Mouse (Mus musculus) limb, embryonic 15.5 days (tissue): Measurements from ENCODE around the gene Snapc2. TPM values are rescaled to one million over a fixed set of nuclear protein-coding genes. Genes with fewer than 3 reads are reported as not detected.
A peak's percentile ranks its signal among the peaks of the same experiment; 100 is the strongest.

Source experiments
- ATAC-seq: fragments of 200-750 bp; cut with Nextera tagmentation; 2 replicates; pipeline ENCODE4 v1.8.0; 2017; ENCODE audit warnings: low read depth, moderate TSS enrichment; ENCODE audit not compliant: insufficient number of reproducible peaks, low FRiP score, low TSS enrichment
- H3K27ac ChIP-seq: fragments of 300-500 bp; sonication (generic); 2 replicates; pipeline ENCODE4 v1.5.1; 2015; ENCODE audit warnings: moderate library complexity, mild to moderate bottlenecking, inconsistent platforms
- H3K27me3 ChIP-seq: fragments of 300-500 bp; sonication (generic); 2 replicates; pipeline ENCODE4 v1.6.1; 2015; ENCODE audit warnings: inconsistent platforms
- H3K36me3 ChIP-seq: fragments of 300-500 bp; sonication (generic); 2 replicates; pipeline ENCODE4 v1.6.1; 2015; ENCODE audit warnings: inconsistent platforms
- H3K4me1 ChIP-seq: fragments of 300-500 bp; sonication (generic); 2 replicates; pipeline ENCODE4 v1.6.1; 2015; ENCODE audit warnings: inconsistent platforms
- H3K4me2 ChIP-seq: fragments of 300-500 bp; sonication (generic); 2 replicates; pipeline ENCODE4 v1.6.1; 2015; ENCODE audit warnings: mild to moderate bottlenecking, inconsistent platforms
- H3K4me3 ChIP-seq: fragments of 300-500 bp; sonication (generic); 2 replicates; pipeline ENCODE4 v1.5.1; 2015; ENCODE audit warnings: mild to moderate bottlenecking, inconsistent platforms
- H3K9ac ChIP-seq: fragments of 300-500 bp; sonication (generic); 2 replicates; pipeline ENCODE4 v1.6.1; 2015; ENCODE audit warnings: inconsistent platforms
- H3K9me3 ChIP-seq: fragments of 300-500 bp; sonication (generic); 2 replicates; pipeline ENCODE4 v1.6.1; 2016; ENCODE audit warnings: inconsistent platforms
- WGBS: fragments of 180-500 bp; shearing (Covaris S2); methylation state at CpG from one replicate; pipeline ENCODE4 v1.1.7; 2015; 5-methylcytosine and 5-hydroxymethylcytosine counted together
- polyA plus RNA-seq: library from polyadenylated mRNA; unstranded; fragments of >200 nt; fragmentation: Nextera tagmentation; extraction: Ambion mirVana; gene quantifications from 2 replicates; pipeline ENCODE4 v1.2.1, GENCODE M21; 2015

Snapc2 gene
- 50.6 and 55.9 TPM in 2 replicates for polyA plus RNA-seq

DNA sequence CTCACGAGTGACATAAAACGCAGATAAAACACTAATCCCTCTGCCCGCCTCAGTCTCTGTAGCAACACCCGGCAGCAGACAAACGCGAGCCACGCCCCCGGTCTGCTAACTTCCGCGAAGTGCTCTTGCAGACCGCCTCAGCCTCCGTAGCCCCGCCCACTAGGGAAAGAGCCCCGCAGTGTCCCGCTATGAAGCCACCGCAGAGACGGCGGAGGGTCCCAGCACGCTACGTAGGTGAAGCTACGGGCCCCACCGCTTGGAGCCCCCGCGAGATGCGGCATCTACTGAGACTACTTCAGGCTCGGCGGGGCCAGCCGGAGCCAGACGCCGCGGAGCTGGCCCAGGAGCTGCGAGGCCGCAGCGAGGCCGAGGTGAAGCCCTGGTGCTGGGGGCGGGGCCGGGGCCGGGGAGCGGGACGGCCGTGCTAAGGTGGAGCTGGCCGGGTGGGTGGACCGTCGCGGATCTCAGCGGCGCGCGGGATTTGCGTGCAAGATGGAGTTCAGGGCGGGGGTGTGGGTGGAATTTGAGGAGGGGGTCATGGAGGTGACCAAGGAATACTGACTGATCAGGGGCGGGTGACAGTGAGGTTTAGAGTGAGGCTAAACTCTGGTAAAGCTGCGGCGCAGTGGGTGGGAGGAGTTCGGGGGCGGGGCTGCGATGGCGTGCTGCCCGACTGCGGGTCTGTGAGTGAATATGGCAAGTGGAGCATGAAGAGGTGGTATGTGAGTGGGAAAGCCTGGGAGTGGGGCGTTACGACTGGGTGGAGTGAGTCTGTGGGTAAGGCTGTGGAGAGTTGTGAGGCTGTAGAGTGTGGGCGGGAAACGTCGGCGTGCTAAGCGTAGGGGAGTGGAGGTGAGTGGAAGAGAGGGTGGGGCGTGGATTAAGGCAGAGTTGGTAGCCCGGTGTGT is at the start of gene Snapc2:
Snapc2 (plus strand) TSS at position 147 of the 908 bp plus-strand sequence.
- H3K27me3 ChIP-seq, result no peaks in the 10 kb centered on the region
- peak within 1 kb of the TSS; percentile 96 for H3K4me3 ChIP-seq
- H3K4me2 ChIP-seq, result peak within 1 kb of the TSS; percentile 83
- H3K4me1 ChIP-seq, result peaks cover 49% of the 10 kb centered on the region
- peak within 1 kb of the TSS; percentile 96 for H3K27ac ChIP-seq
- no peaks in the 10 kb centered on the region for H3K9me3 ChIP-seq
- peaks cover 30% of the 10 kb centered on the region for H3K36me3 ChIP-seq
- peak within 1 kb of the TSS; percentile 91 for H3K9ac ChIP-seq
- ATAC-seq, result peak; percentile 88
- WGBS, result under 1% methylated on average over 69 of the region's 69 CpGs

DNA sequence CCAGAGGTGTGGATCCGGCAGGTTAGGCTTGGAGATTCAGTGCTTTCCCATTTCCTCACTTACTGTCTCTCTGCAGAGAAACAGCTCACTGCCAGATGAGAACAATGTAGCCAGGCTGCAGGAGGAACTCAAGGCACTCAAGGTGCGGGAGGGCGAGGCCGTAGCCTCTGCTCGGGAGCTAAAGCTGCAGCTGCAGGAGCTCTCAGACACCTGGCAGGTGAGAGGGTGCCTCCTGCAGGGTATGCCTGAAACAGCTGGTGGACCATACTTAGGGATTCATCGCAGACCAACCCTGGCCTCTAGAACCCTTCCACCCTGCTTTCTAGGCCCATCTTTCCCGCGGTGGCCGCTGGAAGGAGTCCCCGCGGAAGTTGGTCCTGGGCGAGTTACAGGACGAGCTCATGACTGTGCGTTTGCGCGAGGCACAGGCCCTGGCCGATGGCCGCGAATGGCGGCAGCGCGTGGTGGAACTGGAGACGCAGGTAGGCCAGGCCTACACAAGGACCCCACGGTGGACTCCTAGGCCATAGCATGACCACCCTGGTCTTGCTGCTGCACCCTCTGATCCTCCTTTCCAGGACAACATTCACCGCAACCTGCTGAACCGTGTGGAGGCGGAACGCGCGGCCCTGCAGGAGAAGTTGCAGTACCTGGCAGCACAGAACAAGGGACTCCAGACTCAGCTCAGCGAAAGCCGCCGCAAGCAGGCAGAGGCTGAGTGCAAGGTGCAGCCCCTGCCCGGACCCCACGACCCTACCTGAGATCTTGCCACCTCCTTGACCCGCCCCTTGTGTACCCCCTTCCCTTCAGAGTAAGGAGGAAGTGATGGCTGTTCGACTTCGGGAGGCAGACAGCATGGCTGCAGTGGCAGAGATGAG is 47.4 kb upstream of the Snapc2 start:
- Histone ChIP-seq H3K4me2 (no peak overlapping the region), H3K9ac (no peak overlapping the region), H3K4me3 (peak overlapping the region; percentile 7; the same call in 1 of the 2 replicates), H3K9me3 (no peaks in the 10 kb centered on the region), H3K27me3 (peaks cover 36% of the 10 kb centered on the region), H3K36me3 (peaks cover 46% of the 10 kb centered on the region), H3K27ac (no peak overlapping the region), H3K4me1 (peaks cover 16% of the 10 kb centered on the region)
- WGBS, result 30% methylated on average over 38 of the region's 38 CpGs
- no peak for ATAC-seq

DNA sequence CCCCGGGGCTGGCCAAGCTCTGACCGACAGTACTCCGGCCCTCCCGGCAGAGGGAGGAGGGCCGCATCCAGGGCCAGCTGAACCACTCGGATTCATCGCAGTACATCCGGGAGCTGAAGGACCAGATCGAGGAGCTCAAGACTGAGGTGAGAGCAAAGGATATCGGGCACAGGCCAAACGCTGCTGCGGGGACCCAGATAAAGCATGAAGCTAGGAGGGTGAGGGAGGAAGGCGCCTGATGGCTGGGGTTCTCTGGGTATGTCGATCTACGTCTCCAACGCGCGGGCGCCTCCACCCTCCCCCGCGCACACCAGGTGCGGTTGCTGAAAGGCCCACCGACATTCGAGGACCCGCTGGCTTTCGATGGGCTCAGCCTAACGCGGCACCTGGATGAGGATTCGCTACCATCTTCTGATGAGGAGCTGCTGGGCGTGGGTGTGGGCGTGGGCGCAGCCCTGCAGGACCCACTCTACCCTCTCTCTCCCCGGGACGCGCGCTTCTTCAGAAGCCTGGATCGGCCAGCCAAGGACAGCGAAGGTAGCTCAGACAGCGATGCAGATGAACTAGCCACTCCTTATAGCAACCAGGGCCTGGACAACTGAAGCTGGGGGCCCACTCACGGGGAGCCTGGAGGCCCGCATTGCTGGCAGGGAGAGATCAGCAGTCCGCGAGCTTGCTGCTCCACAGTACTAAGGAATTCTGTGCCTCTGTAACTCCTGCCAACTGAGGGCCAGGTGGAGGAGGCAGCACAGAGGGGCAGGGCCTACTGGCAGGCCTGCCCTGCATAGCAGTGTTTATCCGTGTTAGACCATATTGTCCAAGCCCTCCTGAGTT is 46.5 kb upstream of the Snapc2 start:
- H3K36me3 ChIP-seq, result peaks cover 46% of the 10 kb centered on the region
- no peak overlapping the region; the same call in 1 of the 2 replicates for H3K27ac ChIP-seq
- H3K4me2 ChIP-seq, result peak overlapping the region; percentile 27
- no peaks in the 10 kb centered on the region for H3K9me3 ChIP-seq
- peaks cover 16% of the 10 kb centered on the region for H3K4me1 ChIP-seq
- 18% methylated on average over 44 of the region's 44 CpGs for WGBS
- H3K9ac ChIP-seq, result no peak overlapping the region
- H3K4me3 ChIP-seq, result peak overlapping the region; percentile 7; the same call in 1 of the 2 replicates
- no peak for ATAC-seq
- H3K27me3 ChIP-seq, result peaks cover 39% of the 10 kb centered on the region

DNA sequence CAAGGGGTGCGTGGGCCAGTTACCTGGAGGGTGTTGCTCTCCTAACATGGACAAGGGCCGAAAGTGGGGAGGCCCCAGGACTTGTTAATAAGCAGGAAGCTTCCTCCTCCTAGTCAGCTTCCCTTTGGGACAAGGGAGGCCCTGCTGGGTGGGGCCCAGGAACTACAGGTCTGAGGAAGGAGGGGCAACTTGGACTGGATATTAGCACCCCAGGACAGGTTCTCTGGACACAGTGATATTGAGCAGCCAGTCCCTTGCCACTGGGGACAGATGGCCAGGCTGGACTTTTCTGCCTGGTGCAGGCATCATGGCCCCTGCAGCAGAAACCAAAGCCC is 45.9 kb upstream of the Snapc2 start:
- H3K36me3 ChIP-seq, result peaks cover 46% of the 10 kb centered on the region
- no peak overlapping the region for H3K4me2 ChIP-seq
- H3K9ac ChIP-seq, result no peak overlapping the region
- H3K9me3 ChIP-seq, result no peaks in the 10 kb centered on the region
- H3K27ac ChIP-seq, result no peak overlapping the region
- no peak for ATAC-seq
- peaks cover 16% of the 10 kb centered on the region for H3K4me1 ChIP-seq
- WGBS, result 62% methylated on average over 2 of the region's 2 CpGs
- H3K27me3 ChIP-seq, result peaks cover 39% of the 10 kb centered on the region
- no peak overlapping the region for H3K4me3 ChIP-seq

GRCm38 (mm10) chr8:4211097-4211496 is 41.8 kb upstream of the Snapc2 start:
- peaks cover 34% of the 10 kb centered on the region for H3K4me1 ChIP-seq
- no peak overlapping the region for H3K27ac ChIP-seq
- no peak overlapping the region for H3K4me3 ChIP-seq
- H3K27me3 ChIP-seq, result peaks cover 35% of the 10 kb centered on the region
- peaks cover 10% of the 10 kb centered on the region for H3K36me3 ChIP-seq
- no peak overlapping the region for H3K4me2 ChIP-seq
- H3K9me3 ChIP-seq, result no peaks in the 10 kb centered on the region
- H3K9ac ChIP-seq, result no peak overlapping the region
- 78% methylated on average over 6 of the region's 6 CpGs for WGBS
- ATAC-seq, result no peak

GRCm38 (mm10) chr8:4212809-4213209 is 40.1 kb upstream of the Snapc2 start:
- no peaks in the 10 kb centered on the region for H3K9me3 ChIP-seq
- H3K4me3 ChIP-seq, result peak overlapping the region; percentile 44
- peak overlapping the region; percentile 40 for H3K9ac ChIP-seq
- H3K4me2 ChIP-seq, result peak overlapping the region; percentile 94
- H3K36me3 ChIP-seq, result peaks cover 10% of the 10 kb centered on the region
- WGBS, result 1% methylated on average over 25 of the region's 25 CpGs
- no peak overlapping the region for H3K27ac ChIP-seq
- peaks cover 36% of the 10 kb centered on the region for H3K4me1 ChIP-seq
- ATAC-seq, result peak; percentile 31; the same call in 1 of the 2 replicates
- peaks cover 40% of the 10 kb centered on the region for H3K27me3 ChIP-seq

DNA sequence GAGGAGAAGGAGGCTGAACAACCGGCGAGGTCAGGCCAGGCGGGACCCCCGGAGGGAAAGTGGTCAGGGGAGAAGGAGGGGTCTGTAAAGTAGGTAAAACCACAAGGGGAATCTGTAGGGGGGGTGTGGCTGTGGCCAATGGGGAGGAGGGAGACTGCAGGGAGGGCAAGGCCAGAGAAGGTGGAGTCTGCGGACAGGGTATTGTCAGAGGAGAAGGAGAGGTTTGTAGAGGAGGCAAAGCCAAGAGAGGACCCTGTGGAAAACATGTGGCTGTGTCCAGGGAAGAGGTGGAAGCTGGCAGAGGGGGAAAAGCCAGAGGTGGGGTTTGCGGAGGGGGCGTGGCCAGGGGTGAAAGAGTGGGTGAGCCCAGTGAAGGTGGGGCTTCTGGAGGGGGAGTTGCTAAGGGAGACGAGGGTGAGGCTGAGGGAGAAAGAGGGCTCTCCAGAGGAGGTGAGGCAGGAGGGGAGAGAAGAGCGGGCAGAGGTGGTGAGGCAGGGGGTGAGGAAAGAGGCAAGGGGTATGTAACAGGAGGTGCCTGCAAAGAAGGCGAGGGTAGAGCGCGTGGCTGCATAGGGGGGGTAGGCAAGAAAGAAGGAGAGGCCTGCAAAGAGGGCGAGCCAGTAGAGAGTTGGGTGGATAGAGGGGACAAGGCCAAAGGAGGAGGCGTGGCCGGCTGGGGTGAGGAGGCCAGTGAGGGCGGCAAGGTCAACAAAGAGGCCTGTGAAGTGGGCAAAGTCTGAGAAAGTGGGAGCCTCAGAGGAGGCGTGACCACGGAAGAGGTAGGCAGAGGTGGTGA is 39.5 kb upstream of the Snapc2 start:
- Histone ChIP-seq H3K4me1 (peaks cover 36% of the 10 kb centered on the region), H3K27ac (peak overlapping the region; percentile 22; the same call in 1 of the 2 replicates), H3K4me3 (peak overlapping the region; percentile 44), H3K36me3 (peaks cover 10% of the 10 kb centered on the region), H3K9ac (peak overlapping the region; percentile 40), H3K27me3 (peaks cover 46% of the 10 kb centered on the region), H3K4me2 (peak overlapping the region; percentile 94), H3K9me3 (no peaks in the 10 kb centered on the region)
- ATAC-seq, result peak; percentile 45; the same call in 1 of the 2 replicates
- 4% methylated on average over 18 of the region's 18 CpGs for WGBS

DNA sequence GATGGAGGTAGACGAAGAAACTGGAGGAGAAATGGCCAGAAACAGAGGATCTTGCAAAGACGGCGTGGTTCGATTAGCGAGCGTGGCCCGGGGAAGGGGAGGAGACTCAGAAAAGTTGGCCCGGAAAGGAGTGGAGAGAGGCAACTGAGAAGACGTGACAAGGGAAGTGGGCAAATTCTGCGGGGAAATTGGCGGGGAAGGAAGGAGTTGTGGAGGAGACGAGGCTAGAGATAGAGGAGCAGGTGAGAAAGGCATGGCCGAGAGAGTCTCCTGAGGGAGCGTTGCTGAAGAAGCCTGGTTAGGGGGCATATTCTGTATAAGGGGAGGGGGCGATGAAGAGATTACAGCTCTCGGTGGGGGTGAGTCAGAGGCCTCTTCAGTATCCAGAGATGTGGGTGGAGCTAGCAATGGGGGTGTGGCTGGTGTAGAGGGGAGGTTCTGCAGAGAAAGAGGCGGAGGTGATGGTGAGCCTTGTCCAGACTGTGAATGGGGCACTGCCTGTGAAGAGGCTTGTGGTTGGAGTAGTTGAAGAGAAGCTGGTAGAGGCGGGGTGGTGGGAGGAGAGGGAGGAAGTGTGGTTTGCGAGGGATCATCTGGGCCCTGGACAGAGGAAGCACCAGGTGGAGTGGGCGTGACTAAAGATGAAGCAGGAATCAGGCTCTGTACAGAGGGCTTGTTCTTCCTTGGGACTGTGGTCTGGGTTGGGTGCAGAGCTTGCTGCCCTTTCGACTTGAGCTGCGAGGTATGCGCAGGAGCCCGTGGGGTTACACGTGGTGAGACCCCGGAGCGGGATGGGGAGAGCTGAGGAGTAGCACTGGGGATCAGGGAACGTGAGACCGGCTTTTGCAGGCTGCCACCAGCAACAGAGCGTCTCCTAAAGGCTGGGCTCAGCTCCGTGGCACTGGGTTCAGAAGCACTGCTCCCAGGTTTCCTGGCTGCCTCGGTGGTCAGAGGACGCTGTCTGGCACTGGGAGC is 38.6 kb upstream of the Snapc2 start:
- ATAC-seq, result 0 out of 2 replicates have a peak, but pooled peaks have one; percentile 53
- Histone ChIP-seq H3K9me3 (no peaks in the 10 kb centered on the region), H3K4me3 (peak overlapping the region; percentile 44), H3K4me1 (peaks cover 36% of the 10 kb centered on the region), H3K4me2 (peak overlapping the region; percentile 94), H3K27ac (peak overlapping the region; percentile 22; the same call in 1 of the 2 replicates), H3K9ac (peak overlapping the region; percentile 23; the same call in 1 of the 2 replicates), H3K36me3 (peaks cover 10% of the 10 kb centered on the region), H3K27me3 (peaks cover 49% of the 10 kb centered on the region)
- WGBS, result 8% methylated on average over 33 of the region's 33 CpGs

DNA sequence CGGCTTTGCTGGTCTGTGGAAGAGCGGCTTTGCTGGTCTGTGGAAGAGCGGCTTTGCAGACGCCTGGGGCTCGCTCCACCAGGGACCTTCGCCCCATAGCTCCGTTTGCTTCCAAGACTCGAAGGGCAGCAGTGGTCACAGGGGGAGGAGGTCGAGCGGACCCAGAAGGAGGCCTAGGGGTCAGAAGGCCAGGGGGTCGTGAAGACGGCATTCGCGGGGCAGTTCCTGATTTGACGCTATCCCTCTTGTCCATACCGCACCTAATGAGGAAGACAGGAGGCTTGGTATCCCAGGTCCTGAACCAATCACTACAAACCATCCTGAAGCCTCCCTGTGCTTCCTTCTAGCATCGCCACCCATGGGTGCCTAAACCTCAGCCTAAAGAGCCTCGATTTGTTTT is 36.6 kb upstream of the Snapc2 start:
- Histone ChIP-seq H3K4me1 (peaks cover 36% of the 10 kb centered on the region), H3K4me2 (peak overlapping the region; percentile 88; the same call in 1 of the 2 replicates), H3K27me3 (peaks cover 46% of the 10 kb centered on the region), H3K4me3 (peak overlapping the region; percentile 43), H3K9me3 (no peaks in the 10 kb centered on the region), H3K27ac (no peak overlapping the region), H3K36me3 (no peaks in the 10 kb centered on the region), H3K9ac (no peak overlapping the region)
- no peak for ATAC-seq
- WGBS, result 8% methylated on average over 18 of the region's 18 CpGs
